Mouse (Mus musculus) heart, postnatal 0 days (tissue): ENCODE measurements around the gene Slc1a4.

Experiments
- CTCF ChIP-seq: IDR thresholded peaks from 2 replicates; pipeline ENCODE4 v1.5.1; 2016; ENCODE audit warnings: antibody characterized with exemption, control low read depth, low read depth
- EP300 ChIP-seq: IDR thresholded peaks from 2 replicates; pipeline ENCODE4 v1.6.1; 2016; ENCODE audit warnings: antibody characterized with exemption, low read depth

GRCm38 (mm10) chr11:20376642-20377041, 44.1 kb upstream of the Slc1a4 start:
- TF ChIP-seq CTCF: no peak
- no peak for TF ChIP-seq EP300
